Mouse (Mus musculus): ENCODE results near the gene Lrfn4.

DNA sequence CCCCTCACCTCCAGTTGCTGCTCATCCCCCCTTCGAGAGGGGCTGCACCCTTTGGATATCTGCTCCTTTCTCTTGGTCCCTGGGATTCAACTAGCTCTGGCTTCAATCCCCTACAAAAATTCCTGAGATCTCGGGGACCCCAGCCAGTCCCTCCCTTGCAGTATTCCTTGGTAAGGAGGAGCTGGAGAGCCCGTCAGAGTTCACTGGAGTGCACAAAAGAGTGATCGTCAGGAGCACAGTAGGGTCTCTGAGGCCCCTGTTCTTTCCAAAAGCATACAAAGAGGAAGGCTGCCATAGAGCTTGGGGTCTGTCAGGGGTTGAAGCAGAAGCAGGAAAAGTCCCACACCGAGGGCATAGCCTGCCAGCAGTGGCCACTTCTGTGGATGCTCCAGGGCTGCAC, 7.3 kb upstream of the Lrfn4 start:
- TF ChIP-seq CTCF (IDR thresholded peaks at IDR 0.05; ENCODE audit: extremely low read depth, insufficient read length, insufficient replicate concordance, low read depth, low read length) (no peak), POLR2A (IDR thresholded peaks at IDR 0.05; ENCODE audit: low read depth, low read length) (no peak)
